ENCODE assay signal across 12 mouse cellular contexts in genomic region chr10:3414813-3415212, GRCm38 (mm10). TPM values are rescaled to one million over a fixed set of nuclear protein-coding genes. Genes with fewer than 3 reads are reported as not detected.
A peak's percentile ranks its signal among the peaks of the same experiment; 100 is the strongest.
DNase-seq lines count a peak whose midpoint lies in the region; ATAC-seq and TF ChIP-seq lines count a peak whose summit lies in the region.
"Had no signal": no experiment of that assay in that cellular context is flagged by ENCODE, and none has a peak within 500 bp of the region (broad histone marks: within the 10 kb centered on the region; RNA-seq: fewer than 3 reads in every experiment).

No protein-coding gene starts in this region.

- no peak for TF ChIP-seq CTCF in lung, embryonic 14.5 days (IDR thresholded peaks at IDR 0.05; ENCODE audit: low read depth)

- no peaks in the 10 kb centered on the region for H3K9me3 ChIP-seq in lung, embryonic 14.5 days (ENCODE audit: low read depth, low read length)
- no peaks in the 10 kb centered on the region for H3K9me3 ChIP-seq in heart, embryonic 12.5 days (replicated peaks)
- H3K9me3 ChIP-seq: liver, embryonic 13.5 days; neural tube, embryonic 12.5 days had no signal

- H3K4me3 ChIP-seq in lung, embryonic 14.5 days (ENCODE audit: low read depth, low read length), result no peak overlapping the region
- no peak overlapping the region for H3K4me3 ChIP-seq in heart, embryonic 12.5 days
- H3K4me3 ChIP-seq: erythroblast, embryonic 14.5 days; liver, embryonic 13.5 days; neural tube, embryonic 12.5 days had no signal

- no peaks in the 10 kb centered on the region for H3K27me3 ChIP-seq in lung, embryonic 14.5 days (ENCODE audit: insufficient read depth, low read length)
- no peaks in the 10 kb centered on the region for H3K27me3 ChIP-seq in heart, embryonic 12.5 days (replicated peaks)
- H3K27me3 ChIP-seq: liver, embryonic 13.5 days; neural tube, embryonic 12.5 days had no signal

- WGBS in lung, embryonic 14.5 days, result 48% methylated on average over 5 of the region's 5 CpGs
- 10% methylated on average over 5 of the region's 5 CpGs for WGBS in heart, embryonic 12.5 days

- peak; percentile 44 for DNase-seq in lung, embryonic 14.5 days
- no peak for DNase-seq in lung, adult 18-20 months
- DNase-seq in cerebellum, postnatal 10 days, result peak; percentile 89 to 93
- DNase-seq in lung, postnatal 25 days (ENCODE audit: low spot score), result peak; percentile 28
- DNase-seq in left cerebral cortex, postnatal 25 days (ENCODE audit: low spot score in 2 of 2), result no peak
- DNase-seq in urinary bladder, adult 2 months (ENCODE audit: low spot score), result no peak
- DNase-seq in thymus, postnatal 0 days (ENCODE audit: low spot score), result no peak
- DNase-seq: liver, embryonic 13.5 days had no signal

- no peaks in the 10 kb centered on the region for H3K36me3 ChIP-seq in lung, embryonic 14.5 days (ENCODE audit: insufficient read depth)
- no peaks in the 10 kb centered on the region for H3K36me3 ChIP-seq in heart, embryonic 12.5 days
- H3K36me3 ChIP-seq: liver, embryonic 13.5 days; neural tube, embryonic 12.5 days had no signal

- no peak overlapping the region for H3K4me2 ChIP-seq in lung, embryonic 14.5 days
- no peak overlapping the region for H3K4me2 ChIP-seq in heart, embryonic 12.5 days
- H3K4me2 ChIP-seq: liver, embryonic 13.5 days; neural tube, embryonic 12.5 days had no signal

- no peak overlapping the region for H3K9ac ChIP-seq in lung, embryonic 14.5 days
- H3K9ac ChIP-seq in heart, embryonic 12.5 days, result no peak overlapping the region
- H3K9ac ChIP-seq: liver, embryonic 13.5 days; neural tube, embryonic 12.5 days had no signal

- intact Hi-C loops in left cerebral cortex, postnatal 25 days (cut with DNase I), result no loop called here

- no peak overlapping the region for H3K27ac ChIP-seq in lung, embryonic 14.5 days (ENCODE audit: low read depth)
- peak overlapping the region; percentile 94 for H3K27ac ChIP-seq in heart, embryonic 12.5 days (ENCODE audit: poor library complexity, severe bottlenecking)
- H3K27ac ChIP-seq: liver, embryonic 13.5 days; neural tube, embryonic 12.5 days; stomach, postnatal 0 days had no signal

- no peaks in the 10 kb centered on the region for H3K4me1 ChIP-seq in lung, embryonic 14.5 days (ENCODE audit: insufficient read depth)
- H3K4me1 ChIP-seq in heart, embryonic 12.5 days (replicated peaks), result peaks cover 82% of the 10 kb centered on the region
- H3K4me1 ChIP-seq: liver, embryonic 13.5 days; neural tube, embryonic 12.5 days had no signal

- peak; percentile 73; the same call in 1 of the 2 replicates for ATAC-seq in lung, embryonic 14.5 days (ENCODE audit: insufficient read depth)
- peak; percentile 87 for ATAC-seq in heart, embryonic 12.5 days (ENCODE audit: insufficient number of reproducible peaks, low FRiP score)

RNA-seq across cellular contexts. Expression of gene Ppp1r14c, which starts 49.0 kb away (rescaled TPM):
- 36.9 and 45.0 TPM in 2 replicates for polyA plus RNA-seq in lung, embryonic 14.5 days (2014; fragmentation: Nextera tagmentation; extraction: Ambion mirVana)
- polyA plus RNA-seq in heart, embryonic 12.5 days (2016; fragmentation: Nextera tagmentation; extraction: Ambion mirVana), result 217 and 222 TPM in 2 replicates
- 10 to 100 TPM; 19.8 to 20.5 TPM for total RNA-seq in left cerebral cortex, postnatal 25 days (2021)
- polyA plus RNA-seq in urinary bladder, adult 2 months (2012; rRNA removed), result 2.3 and 2.4 TPM in 2 replicates
- 0.60 and 0.62 TPM in 2 replicates for polyA plus RNA-seq in thymus, postnatal 0 days (2015; fragmentation: Nextera tagmentation; extraction: Ambion mirVana)
- polyA plus RNA-seq: erythroblast, embryonic 14.5 days had no signal

Comparison
In these comparisons a context has a peak if more than half of its experiments do, and no peak if none do; other contexts are left out.
1. DNase-seq: peak in lung, embryonic 14.5 days (single experiment), cerebellum, postnatal 10 days (2 of 2) and lung, postnatal 25 days (single experiment); none in lung, adult 18-20 months (0 of 2), left cerebral cortex, postnatal 25 days (0 of 2), urinary bladder, adult 2 months (single experiment) and thymus, postnatal 0 days (single experiment).
2. RNA of gene Ppp1r14c, which starts 49.0 kb away (polyA plus RNA-seq): 217 to 222 TPM in heart, embryonic 12.5 days and 36.9 to 45.0 TPM in lung, embryonic 14.5 days; 2.3 to 2.4 TPM in urinary bladder, adult 2 months and 0.60 to 0.62 TPM in thymus, postnatal 0 days; every median in the first group is over 10 times any median in the second.